Mouse (Mus musculus) limb, embryonic 10.5 days (tissue): ENCODE data around the gene A930002H24Rik. TPM values are rescaled to one million over a fixed set of nuclear protein-coding genes. Genes with fewer than 3 reads are reported as not detected.
A peak's percentile ranks its signal among the peaks of the same experiment; 100 is the strongest.

Experiments
- DNase-seq: peaks from one replicate; pipeline ENCODE4 v3.0.0-alpha.2; 2017; ENCODE audit warnings: low spot score
- H3K27ac ChIP-seq: fragments of 300-500 bp; sonication (generic); 2 replicates; pipeline ENCODE4 v1.5.1; 2016; ENCODE audit warnings: mild to moderate bottlenecking
- H3K27me3 ChIP-seq: fragments of 300-500 bp; sonication (generic); 2 replicates; pipeline ENCODE4 v1.6.1; 2016; ENCODE audit warnings: low read depth, mild to moderate bottlenecking; ENCODE audit not compliant: poor library complexity, severe bottlenecking
- H3K36me3 ChIP-seq: fragments of 300-500 bp; sonication (generic); 2 replicates; pipeline ENCODE4 v1.6.1; 2016; ENCODE audit warnings: mild to moderate bottlenecking, moderate library complexity
- H3K4me1 ChIP-seq: fragments of 300-500 bp; sonication (generic); 2 replicates; pipeline ENCODE4 v1.6.1; 2016
- H3K4me3 ChIP-seq: fragments of 300-500 bp; sonication (generic); 2 replicates; pipeline ENCODE4 v1.5.1; 2016; ENCODE audit warnings: mild to moderate bottlenecking, moderate library complexity
- H3K9me3 ChIP-seq: fragments of 300-500 bp; sonication (generic); replicated peaks from 2 replicates; pipeline ENCODE4 v1.6.1; 2016; ENCODE audit warnings: mild to moderate bottlenecking
- WGBS: fragments of 180-500 bp; shearing (Covaris S2); methylation state at CpG from one replicate; pipeline ENCODE4 v1.1.7; 2016; 5-methylcytosine and 5-hydroxymethylcytosine counted together
- polyA plus RNA-seq: library from polyadenylated mRNA; unstranded; fragments of >200 nt; fragmentation: Nextera tagmentation; extraction: Ambion mirVana; gene quantifications from 2 replicates; pipeline ENCODE4 v1.2.1, GENCODE M21; 2016

The A930002H24Rik gene
- polyA plus RNA-seq = 1.0 and 1.5 TPM in 2 replicates

GRCm38 (mm10) chr17:63863647-63864149 lies at the start of gene A930002H24Rik:
Gene A930002H24Rik, minus strand, starts transcription at chr17:63863791.
- Histone ChIP-seq H3K4me1 (peaks cover 9% of the 10 kb centered on the region), H3K36me3 (no peaks in the 10 kb centered on the region), H3K9me3 (no peaks in the 10 kb centered on the region), H3K4me3 (peak within 1 kb of the TSS; percentile 94), H3K27me3 (no peaks in the 10 kb centered on the region), H3K27ac (peak within 1 kb of the TSS; percentile 93)
- DNase-seq = peak; percentile 97
- under 1% methylated on average over 55 of the region's 55 CpGs for WGBS

DNA sequence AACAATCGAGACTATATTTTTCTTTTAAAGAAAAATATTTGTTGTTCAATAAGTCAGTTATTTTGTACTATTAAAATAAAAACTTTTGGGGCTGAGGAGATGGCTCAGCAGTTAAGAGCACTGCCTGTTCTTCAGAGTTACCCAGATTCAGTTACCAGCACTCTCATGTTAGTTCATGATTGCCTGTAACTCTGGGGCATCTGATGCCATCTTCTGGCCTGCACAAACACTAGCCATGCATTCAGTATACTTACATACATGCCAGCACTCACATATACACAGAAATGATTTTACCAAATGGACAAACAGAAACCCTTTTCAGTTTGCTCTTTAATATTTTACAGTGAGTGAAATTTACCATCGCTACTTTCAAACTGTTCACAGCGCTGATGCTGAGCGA lies 45.7 kb upstream of the A930002H24Rik start:
- 0 out of 2 replicates have a peak, but pooled peaks cover 3% of the 10 kb centered on the region for H3K36me3 ChIP-seq
- H3K9me3 ChIP-seq = no peaks in the 10 kb centered on the region
- WGBS = 94% methylated on average over 4 of the region's 4 CpGs
- no peaks in the 10 kb centered on the region for H3K27me3 ChIP-seq
- H3K27ac ChIP-seq = no peak overlapping the region
- no peak for DNase-seq
- H3K4me1 ChIP-seq = no peaks in the 10 kb centered on the region
- no peak overlapping the region for H3K4me3 ChIP-seq

GRCm38 (mm10) chr17:63897050-63897449 lies 33.5 kb upstream of the A930002H24Rik start:
- Histone ChIP-seq H3K4me1 (no peaks in the 10 kb centered on the region), H3K36me3 (no peaks in the 10 kb centered on the region), H3K27ac (no peak overlapping the region), H3K4me3 (no peak overlapping the region), H3K27me3 (no peaks in the 10 kb centered on the region), H3K9me3 (no peaks in the 10 kb centered on the region)
- no peak for DNase-seq
- 90% methylated on average over 7 of the region's 7 CpGs for WGBS

GRCm38 (mm10) chr17:63895829-63896228 lies 32.2 kb upstream of the A930002H24Rik start:
- no peaks in the 10 kb centered on the region for H3K9me3 ChIP-seq
- H3K4me3 ChIP-seq = no peak overlapping the region
- no peaks in the 10 kb centered on the region for H3K36me3 ChIP-seq
- no peak for DNase-seq
- no peaks in the 10 kb centered on the region for H3K4me1 ChIP-seq
- H3K27ac ChIP-seq = no peak overlapping the region
- 91% methylated on average over 3 of the region's 3 CpGs for WGBS
- H3K27me3 ChIP-seq = no peaks in the 10 kb centered on the region

DNA sequence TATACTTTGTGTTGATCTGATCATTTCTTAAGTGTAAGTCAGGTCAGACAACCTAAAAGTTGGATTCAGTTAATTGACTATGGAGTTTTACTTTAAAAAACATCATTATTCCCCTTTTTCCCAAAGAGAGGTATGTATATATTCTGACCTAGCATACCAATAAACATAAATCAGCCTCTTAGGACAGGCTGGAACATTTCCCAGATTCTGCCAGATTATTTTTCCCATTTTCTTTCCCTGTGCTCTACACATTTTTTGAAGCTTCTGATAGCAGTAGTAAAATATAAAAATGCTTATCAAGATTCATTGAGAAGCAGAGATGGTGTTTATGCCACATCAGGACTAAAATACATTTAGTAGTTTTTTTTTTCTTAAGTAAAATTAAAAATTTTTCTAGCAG lies 27.0 kb upstream of the A930002H24Rik start:
- no peaks in the 10 kb centered on the region for H3K36me3 ChIP-seq
- DNase-seq = no peak
- no peaks in the 10 kb centered on the region for H3K4me1 ChIP-seq
- no peaks in the 10 kb centered on the region for H3K9me3 ChIP-seq
- no peak overlapping the region for H3K4me3 ChIP-seq
- no peaks in the 10 kb centered on the region for H3K27me3 ChIP-seq
- H3K27ac ChIP-seq = no peak overlapping the region

DNA sequence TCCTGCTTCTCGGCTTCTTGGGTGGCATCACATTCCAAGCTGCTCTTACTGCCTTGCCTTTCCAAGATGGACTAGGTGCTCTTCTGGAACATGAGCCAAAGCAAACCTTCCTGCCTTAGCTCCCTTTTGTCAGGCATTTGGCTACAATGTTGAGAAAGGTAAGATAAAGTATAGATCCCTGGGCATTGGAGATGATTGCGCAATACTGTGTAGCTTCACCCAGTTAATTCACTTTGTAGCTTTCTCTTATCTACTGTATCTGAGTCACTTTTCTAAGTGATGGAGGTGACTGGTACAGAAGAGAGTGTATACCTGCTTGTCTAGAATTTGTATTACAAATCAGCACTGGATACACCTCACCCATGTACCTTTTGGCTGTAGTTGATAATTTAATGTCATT lies 23.4 kb upstream of the A930002H24Rik start:
- H3K4me3 ChIP-seq = no peak overlapping the region

DNA sequence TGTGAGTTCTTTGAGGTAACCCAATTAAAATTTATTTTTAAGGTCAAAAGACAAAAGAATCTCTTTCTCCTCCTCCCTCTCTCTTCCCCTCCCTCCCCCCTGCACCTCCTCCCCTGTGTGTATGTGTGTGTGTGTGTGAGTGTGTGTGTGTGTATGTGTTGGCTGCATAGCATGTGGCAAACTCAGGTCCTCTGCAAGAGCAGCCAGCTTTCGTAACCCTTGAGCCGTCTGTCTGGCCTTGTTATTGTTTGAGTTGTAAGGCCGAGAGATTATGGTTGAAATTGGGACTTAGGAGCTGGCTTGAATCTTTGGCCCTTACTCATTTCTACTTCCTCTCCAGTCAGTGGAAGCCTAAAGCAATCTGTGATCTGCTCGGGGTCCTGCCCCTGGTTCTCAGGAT lies 16.4 kb upstream of the A930002H24Rik start:
- Histone ChIP-seq H3K4me1 (no peaks in the 10 kb centered on the region), H3K9me3 (no peaks in the 10 kb centered on the region), H3K27ac (no peak overlapping the region), H3K4me3 (no peak overlapping the region), H3K27me3 (no peaks in the 10 kb centered on the region), H3K36me3 (no peaks in the 10 kb centered on the region)
- DNase-seq = no peak
- WGBS = 92% methylated on average over 4 of the region's 4 CpGs

More for the DNA sequence above, 23.4 kb upstream of the A930002H24Rik start:
- Histone ChIP-seq H3K27me3 (no peaks in the 10 kb centered on the region), H3K9me3 (no peaks in the 10 kb centered on the region), H3K36me3 (no peaks in the 10 kb centered on the region), H3K27ac (no peak overlapping the region), H3K4me1 (no peaks in the 10 kb centered on the region)
- no peak for DNase-seq
- WGBS = 92% methylated on average over 2 of the region's 2 CpGs

- Histone ChIP-seq H3K36me3 (no peaks in the 10 kb centered on the region), H3K27ac (no peak overlapping the region), H3K9me3 (no peaks in the 10 kb centered on the region), H3K27me3 (no peaks in the 10 kb centered on the region), H3K4me3 (no peak overlapping the region), H3K4me1 (no peaks in the 10 kb centered on the region)
- 92% methylated on average over 4 of the region's 4 CpGs for WGBS
- no peak for DNase-seq
Measured at GRCm38 (mm10) chr17:63878889-63879288, 15.3 kb upstream of the A930002H24Rik start.

DNA sequence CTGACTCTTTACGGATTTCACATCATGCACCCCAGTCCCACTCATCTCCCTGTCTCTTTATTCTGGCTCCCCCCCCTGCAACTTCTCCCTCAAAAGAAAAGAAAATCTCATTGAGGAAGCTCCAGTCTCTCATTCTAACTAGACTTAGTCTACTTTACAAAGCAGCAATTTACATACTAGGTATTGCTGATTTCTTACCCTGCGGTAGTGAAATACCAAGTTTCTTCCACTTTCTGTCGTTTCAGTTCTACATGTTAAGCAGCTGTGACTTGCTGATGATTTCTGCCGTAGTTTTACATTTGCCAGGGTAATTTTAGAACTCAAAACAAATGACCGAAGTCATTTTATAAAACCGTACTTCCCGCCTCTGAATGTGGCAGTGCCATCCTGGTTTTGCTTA lies 8.2 kb upstream of the A930002H24Rik start:
- H3K9me3 ChIP-seq = no peaks in the 10 kb centered on the region
- no peaks in the 10 kb centered on the region for H3K36me3 ChIP-seq
- no peak overlapping the region for H3K4me3 ChIP-seq
- no peaks in the 10 kb centered on the region for H3K4me1 ChIP-seq
- H3K27me3 ChIP-seq = no peaks in the 10 kb centered on the region
- WGBS = 94% methylated on average over 7 of the region's 7 CpGs
- no peak for DNase-seq
- H3K27ac ChIP-seq = no peak overlapping the region

DNA sequence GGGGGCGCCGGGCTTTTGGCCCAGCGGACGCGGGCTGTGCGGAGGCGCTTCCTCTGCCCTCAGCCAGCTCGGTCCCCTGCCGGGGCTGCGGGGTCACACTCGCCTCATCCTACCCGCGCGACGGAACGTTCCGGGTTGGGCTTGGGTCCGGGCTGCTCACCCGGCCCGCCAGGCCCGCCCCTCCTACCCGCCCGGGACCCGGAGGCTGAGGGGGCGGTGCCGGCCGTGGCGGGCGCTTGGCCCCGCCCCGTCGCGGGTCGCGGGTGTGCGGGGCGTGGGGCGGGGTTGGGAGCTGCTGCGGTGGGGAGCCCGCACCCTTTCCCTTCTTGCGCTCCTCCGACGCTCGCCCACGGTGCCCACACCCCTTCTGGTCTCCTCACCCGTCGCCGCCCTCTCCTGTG lies 580 bp upstream of the A930002H24Rik start:
- H3K4me3 ChIP-seq = peak overlapping the region; percentile 94
- no peaks in the 10 kb centered on the region for H3K9me3 ChIP-seq
- under 1% methylated on average over 40 of the region's 48 CpGs for WGBS
- peaks cover 9% of the 10 kb centered on the region for H3K4me1 ChIP-seq
- H3K27me3 ChIP-seq = no peaks in the 10 kb centered on the region
- peak overlapping the region; percentile 93 for H3K27ac ChIP-seq
- no peaks in the 10 kb centered on the region for H3K36me3 ChIP-seq
- DNase-seq = no peak

GRCm38 (mm10) chr17:63863012-63863630 lies 470 bp downstream of the A930002H24Rik start, which contains the start of gene Fer:
Gene Fer, plus strand, starts transcription at chr17:63863062.
- WGBS = under 1% methylated on average over 40 of the region's 41 CpGs
- Histone ChIP-seq H3K4me1 (peaks cover 9% of the 10 kb centered on the region), H3K27ac (peak within 1 kb of the TSS; percentile 93), H3K4me3 (peak within 1 kb of the TSS; percentile 94), H3K27me3 (no peaks in the 10 kb centered on the region), H3K36me3 (no peaks in the 10 kb centered on the region), H3K9me3 (no peaks in the 10 kb centered on the region)
- DNase-seq = no peak

- Histone ChIP-seq H3K27ac (no peak overlapping the region), H3K9me3 (no peaks in the 10 kb centered on the region), H3K36me3 (no peaks in the 10 kb centered on the region), H3K4me3 (no peak overlapping the region), H3K27me3 (no peaks in the 10 kb centered on the region), H3K4me1 (peaks cover 9% of the 10 kb centered on the region)
- no peak for DNase-seq
- WGBS = 65% methylated on average over 3 of the region's 3 CpGs
Measured at GRCm38 (mm10) chr17:63862399-63862798, 1.2 kb downstream of the A930002H24Rik start.

GRCm38 (mm10) chr17:63860988-63861387 lies 2.6 kb downstream of the A930002H24Rik start:
- Histone ChIP-seq H3K9me3 (no peaks in the 10 kb centered on the region), H3K27me3 (no peaks in the 10 kb centered on the region), H3K36me3 (no peaks in the 10 kb centered on the region), H3K27ac (no peak overlapping the region), H3K4me1 (peaks cover 9% of the 10 kb centered on the region), H3K4me3 (no peak overlapping the region)
- no peak for DNase-seq
- WGBS = 83% methylated on average over 4 of the region's 4 CpGs
